Mouse (Mus musculus): ENCODE measurements around the gene Grb2.

Gene Grb2

GRCm38 (mm10) chr11:115712674-115713298 is 4.4 kb upstream of the Grb2 start:
- no peak for DNase-seq (ENCODE audit: low read depth, low spot score)

GRCm38 (mm10) chr11:115712268-115712667 is 3.9 kb upstream of the Grb2 start:
- DNase-seq (ENCODE audit: low read depth, low spot score) = no peak

GRCm38 (mm10) chr11:115711133-115711532 is 2.7 kb upstream of the Grb2 start:
- DNase-seq (ENCODE audit: low read depth, low spot score) = no peak

- DNase-seq (ENCODE audit: low read depth, low spot score) = no peak
Observed at GRCm38 (mm10) chr11:115709829-115710559, 1.6 kb upstream of the Grb2 start.

GRCm38 (mm10) chr11:115708956-115709828 is 795 bp upstream of the Grb2 start:
- DNase-seq (ENCODE audit: low read depth, low spot score) = no peak

GRCm38 (mm10) chr11:115707313-115708208 is 836 bp downstream of the Grb2 start:
- peak; percentile 21 for DNase-seq (ENCODE audit: low read depth, low spot score)

GRCm38 (mm10) chr11:115706584-115706983 is 1.8 kb downstream of the Grb2 start:
- DNase-seq (ENCODE audit: low read depth, low spot score) = no peak

- no peak for DNase-seq (ENCODE audit: low read depth, low spot score)
Observed at GRCm38 (mm10) chr11:115705561-115705960, 2.8 kb downstream of the Grb2 start.

GRCm38 (mm10) chr11:115704648-115705047 is 3.7 kb downstream of the Grb2 start:
- no peak for DNase-seq (ENCODE audit: low read depth, low spot score)

GRCm38 (mm10) chr11:115703466-115703865 is 4.9 kb downstream of the Grb2 start:
- no peak for DNase-seq (ENCODE audit: low read depth, low spot score)

GRCm38 (mm10) chr11:115698986-115699728 is 9.2 kb downstream of the Grb2 start:
- peak; percentile 80 for DNase-seq (ENCODE audit: low read depth, low spot score)

GRCm38 (mm10) chr11:115697722-115698121 is 10.7 kb downstream of the Grb2 start:
- no peak for DNase-seq (ENCODE audit: low read depth, low spot score)

GRCm38 (mm10) chr11:115697091-115697490 is 11.3 kb downstream of the Grb2 start:
- DNase-seq (ENCODE audit: low read depth, low spot score) = no peak

GRCm38 (mm10) chr11:115696471-115696870 is 11.9 kb downstream of the Grb2 start:
- DNase-seq (ENCODE audit: low read depth, low spot score) = no peak

- no peak for DNase-seq (ENCODE audit: low read depth, low spot score)
Observed at GRCm38 (mm10) chr11:115693979-115694578, 14.3 kb downstream of the Grb2 start.

- DNase-seq (ENCODE audit: low read depth, low spot score) = no peak
Observed at GRCm38 (mm10) chr11:115692800-115693199, 15.6 kb downstream of the Grb2 start.

GRCm38 (mm10) chr11:115691976-115692375 is 16.4 kb downstream of the Grb2 start:
- no peak for DNase-seq (ENCODE audit: low read depth, low spot score)

GRCm38 (mm10) chr11:115691511-115691910 is 16.9 kb downstream of the Grb2 start:
- no peak for DNase-seq (ENCODE audit: low read depth, low spot score)

- DNase-seq (ENCODE audit: low read depth, low spot score) = no peak
Observed at GRCm38 (mm10) chr11:115691013-115691412, 17.4 kb downstream of the Grb2 start.

GRCm38 (mm10) chr11:115690356-115690755 is 18.0 kb downstream of the Grb2 start:
- DNase-seq (ENCODE audit: low read depth, low spot score) = no peak

Data from forelimb bud, embryonic 11.5 days (tissue).